Mouse (Mus musculus): ENCODE results near the gene Zbtb9. TPM values are rescaled to one million over a fixed set of nuclear protein-coding genes. Genes with fewer than 3 reads are reported as not detected.
A peak's percentile ranks its signal among the peaks of the same experiment; 100 is the strongest.

The Zbtb9 gene
- polyA plus RNA-seq, 1 experiment from 2014 or later = 11.1 TPM

DNA sequence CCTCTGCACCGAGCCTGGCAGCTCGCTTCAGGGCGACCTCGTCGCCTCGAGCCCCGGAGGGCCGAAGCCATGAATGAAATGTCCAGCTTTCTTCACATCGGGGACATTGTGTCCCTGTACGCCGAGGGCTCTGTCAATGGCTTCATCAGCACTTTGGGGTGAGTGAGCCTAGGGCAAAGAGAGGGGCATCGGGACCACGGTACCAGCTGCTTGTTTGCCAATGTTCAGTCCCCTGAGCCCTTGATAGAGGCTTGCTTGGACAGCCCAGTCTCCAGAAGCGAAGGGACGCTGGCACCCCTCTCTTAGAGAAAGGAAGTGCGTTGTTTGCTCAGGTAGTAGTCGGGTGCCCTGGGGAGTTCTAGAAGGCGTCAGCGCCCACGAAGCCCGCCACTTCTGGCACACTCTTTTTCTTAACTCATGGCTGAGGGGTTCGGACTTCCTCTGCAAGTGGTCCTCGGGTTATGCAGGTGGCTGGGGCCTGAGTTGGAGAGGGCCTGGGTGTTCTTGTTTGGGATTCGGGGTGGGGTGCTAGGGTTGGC is 84.6 kb downstream of the Zbtb9 start:
- Histone ChIP-seq H3K27me3 (ENCODE audit: insufficient read depth, low read length) (no peaks in the 10 kb centered on the region), H3K27ac (peak overlapping the region; percentile 93), H3K4me3 (replicated peaks; ENCODE audit: low read depth, low read length) (peak overlapping the region; percentile 64), H3K4me1 (replicated peaks; ENCODE audit: insufficient read depth, low read length) (peaks cover 34% of the 10 kb centered on the region), H3K9ac (ENCODE audit: low read depth, low read length) (peak overlapping the region; percentile 75), H3K36me3 (ENCODE audit: insufficient read depth, low read length) (no peaks in the 10 kb centered on the region), H3K4me2 (ENCODE audit: low read length) (peak overlapping the region; percentile 92), H3K9me3 (replicated peaks; ENCODE audit: low read length) (no peaks in the 10 kb centered on the region)
- WGBS = 1% methylated on average over 24 of the region's 24 CpGs
- ATAC-seq (replicated peaks; ENCODE audit: low FRiP score, low read depth) = no peak; the same call in 1 of the 2 replicates
- no peak for TF ChIP-seq CTCF (IDR thresholded peaks at IDR 0.05; ENCODE audit: low read depth)
- no peak for DNase-seq (ENCODE audit: low spot score)

Small RNA genes lying within 50 kb of the gene (microRNA-seq; reads per million reads assigned to microRNA genes)
- gene Mir3083 (not detected), gene Mir6968 (not detected)

Other genes with a start within 250 kb of the Zbtb9 start
- gene Bnip1, start 192.1 kb upstream of the Zbtb9 start, polyA plus RNA-seq (2015; fragmentation: Nextera tagmentation; extraction: Ambion mirVana) = 43.7 and 45.2 TPM in 2 replicates
- not detected in 2 replicates for gene Nkx2-5, start 128.2 kb upstream of the Zbtb9 start, polyA plus RNA-seq (2015; fragmentation: Nextera tagmentation; extraction: Ambion mirVana)
- gene Kifc5b, start 56.1 kb upstream of the Zbtb9 start, polyA plus RNA-seq (2015; fragmentation: Nextera tagmentation; extraction: Ambion mirVana) = 1.3 and 1.8 TPM in 2 replicates
- gene Phf1, start 40.1 kb upstream of the Zbtb9 start, polyA plus RNA-seq (2015; fragmentation: Nextera tagmentation; extraction: Ambion mirVana) = 8.8 and 9.8 TPM in 2 replicates
- 226 and 227 TPM in 2 replicates for gene Cuta, start 33.6 kb upstream of the Zbtb9 start, polyA plus RNA-seq (2015; fragmentation: Nextera tagmentation; extraction: Ambion mirVana)
- 0.78 and 0.99 TPM in 2 replicates for gene Syngap1, start 31.9 kb upstream of the Zbtb9 start, polyA plus RNA-seq (2015; fragmentation: Nextera tagmentation; extraction: Ambion mirVana)
- 6.3 and 6.7 TPM in 2 replicates for gene Bak1, start 55.8 kb downstream of the Zbtb9 start, polyA plus RNA-seq (2015; fragmentation: Nextera tagmentation; extraction: Ambion mirVana)
- gene Itpr3, start 84.1 kb downstream of the Zbtb9 start, polyA plus RNA-seq (2015; fragmentation: Nextera tagmentation; extraction: Ambion mirVana) = 4.1 and 4.2 TPM in 2 replicates
- 286 and 315 TPM in 2 replicates for gene Uqcc2, start 160.7 kb downstream of the Zbtb9 start, polyA plus RNA-seq (2015; fragmentation: Nextera tagmentation; extraction: Ambion mirVana)
- gene Ip6k3, start 194.6 kb downstream of the Zbtb9 start, polyA plus RNA-seq (2015; fragmentation: Nextera tagmentation; extraction: Ambion mirVana) = 0.18 and 0.43 TPM in 2 replicates
- gene Lemd2, start 231.3 kb downstream of the Zbtb9 start, polyA plus RNA-seq (2015; fragmentation: Nextera tagmentation; extraction: Ambion mirVana) = 14.0 and 18.0 TPM in 2 replicates